Mouse (Mus musculus): ENCODE data around the gene Dab2ip.

Dab2ip gene

GRCm38 (mm10) chr2:35677855-35678254, 119.8 kb downstream of the Dab2ip start:
- DNase-seq (ENCODE audit: low read depth, low spot score) = no peak
- H3K36me3 ChIP-seq (ENCODE audit: control insufficient read depth, insufficient read depth, low read length, poor library complexity, severe bottlenecking) = no peaks in the 10 kb centered on the region
- no peaks in the 10 kb centered on the region for H3K27me3 ChIP-seq (ENCODE audit: control insufficient read depth, insufficient read depth, low read length, poor library complexity, severe bottlenecking)

DNA sequence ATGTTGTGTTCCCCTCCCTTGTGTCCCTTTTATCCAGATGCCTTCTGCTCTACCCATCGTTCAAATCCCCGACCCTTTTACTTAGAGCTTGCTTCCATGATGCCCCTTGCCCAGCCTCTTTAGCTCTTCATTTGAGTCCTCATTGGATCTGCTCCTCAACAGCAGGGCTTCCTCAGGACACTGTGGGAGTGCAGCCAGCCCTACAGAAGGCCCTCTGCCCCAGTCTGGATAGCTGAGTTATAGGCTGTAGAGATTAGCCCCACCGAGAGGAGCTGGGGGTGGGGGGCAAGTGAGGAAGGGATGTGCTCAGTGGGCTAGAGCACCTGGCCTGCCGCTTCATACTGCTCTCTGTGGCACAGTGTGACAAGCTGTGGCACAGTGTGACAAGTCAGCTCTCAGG, 120.4 kb downstream of the Dab2ip start:
- Histone ChIP-seq H3K27me3 (ENCODE audit: control insufficient read depth, insufficient read depth, low read length, poor library complexity, severe bottlenecking) (no peaks in the 10 kb centered on the region), H3K36me3 (ENCODE audit: control insufficient read depth, insufficient read depth, low read length, poor library complexity, severe bottlenecking) (no peaks in the 10 kb centered on the region)
- DNase-seq (ENCODE audit: low read depth, low spot score) = no peak

- peak; percentile 59 for DNase-seq (ENCODE audit: low read depth, low spot score)
- Histone ChIP-seq H3K27me3 (ENCODE audit: control insufficient read depth, insufficient read depth, low read length, poor library complexity, severe bottlenecking) (no peaks in the 10 kb centered on the region), H3K36me3 (ENCODE audit: control insufficient read depth, insufficient read depth, low read length, poor library complexity, severe bottlenecking) (no peaks in the 10 kb centered on the region)
Measured at GRCm38 (mm10) chr2:35679812-35680672, 122.0 kb downstream of the Dab2ip start.

DNA sequence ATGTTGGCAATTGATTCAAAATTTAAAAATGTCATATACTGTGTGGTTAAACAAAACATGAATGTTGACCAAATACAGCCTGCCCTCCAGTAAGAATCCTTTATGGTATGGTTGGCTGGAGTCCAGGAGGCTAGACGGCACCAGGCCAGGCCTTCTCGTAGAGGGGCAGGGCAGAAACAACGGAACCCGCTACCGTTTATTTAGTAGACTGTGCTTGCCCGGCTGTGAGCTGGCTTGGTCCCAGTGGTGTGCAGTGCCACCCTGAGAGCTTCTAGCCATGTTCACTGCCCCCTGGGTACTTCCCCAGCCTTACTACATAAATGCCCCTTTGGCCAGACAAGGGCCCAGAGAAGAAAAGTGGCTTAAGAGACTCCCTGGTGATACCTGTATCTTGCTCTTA, 122.8 kb downstream of the Dab2ip start:
- DNase-seq (ENCODE audit: low read depth, low spot score) = peak; percentile 24

GRCm38 (mm10) chr2:35684005-35684404, 125.9 kb downstream of the Dab2ip start:
- no peaks in the 10 kb centered on the region for H3K27me3 ChIP-seq (ENCODE audit: control insufficient read depth, insufficient read depth, low read length, poor library complexity, severe bottlenecking)
- DNase-seq (ENCODE audit: low read depth, low spot score) = no peak
- H3K36me3 ChIP-seq (ENCODE audit: control insufficient read depth, insufficient read depth, low read length, poor library complexity, severe bottlenecking) = no peaks in the 10 kb centered on the region

More for the DNA sequence above, 122.8 kb downstream of the Dab2ip start:
- Histone ChIP-seq H3K36me3 (ENCODE audit: control insufficient read depth, insufficient read depth, low read length, poor library complexity, severe bottlenecking) (no peaks in the 10 kb centered on the region), H3K27me3 (ENCODE audit: control insufficient read depth, insufficient read depth, low read length, poor library complexity, severe bottlenecking) (no peaks in the 10 kb centered on the region)

DNA sequence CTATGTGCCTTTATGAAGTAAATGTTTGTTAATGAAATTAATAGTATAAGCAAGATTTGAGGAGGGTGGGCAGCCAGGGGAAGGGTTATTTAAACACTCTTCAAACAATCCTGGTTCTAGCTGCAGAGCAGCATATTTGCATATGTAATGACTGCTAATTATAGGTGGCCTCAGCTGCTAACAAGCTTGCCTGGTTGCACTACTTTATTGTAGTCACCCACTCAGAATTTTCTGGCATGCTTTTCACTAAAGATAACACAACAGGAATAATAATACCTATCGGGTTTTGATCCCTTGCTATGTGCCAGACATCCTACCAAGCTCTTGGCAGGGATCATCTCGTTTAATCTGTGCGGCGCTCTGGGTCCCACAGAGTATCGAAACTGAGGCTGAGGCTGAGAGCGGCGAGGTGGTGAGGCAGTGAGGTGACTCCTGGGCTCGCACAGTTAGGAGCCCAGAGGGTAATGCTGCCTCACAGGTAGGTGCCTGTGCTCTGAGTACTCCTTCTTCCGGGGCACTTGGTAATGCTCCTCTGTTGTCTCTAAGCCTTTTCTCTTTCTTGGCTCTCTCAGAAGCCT, 126.8 kb downstream of the Dab2ip start:
- DNase-seq (ENCODE audit: low read depth, low spot score) = peak; percentile 20
- Histone ChIP-seq H3K27me3 (ENCODE audit: control insufficient read depth, insufficient read depth, low read length, poor library complexity, severe bottlenecking) (no peaks in the 10 kb centered on the region), H3K36me3 (ENCODE audit: control insufficient read depth, insufficient read depth, low read length, poor library complexity, severe bottlenecking) (no peaks in the 10 kb centered on the region)

DNA sequence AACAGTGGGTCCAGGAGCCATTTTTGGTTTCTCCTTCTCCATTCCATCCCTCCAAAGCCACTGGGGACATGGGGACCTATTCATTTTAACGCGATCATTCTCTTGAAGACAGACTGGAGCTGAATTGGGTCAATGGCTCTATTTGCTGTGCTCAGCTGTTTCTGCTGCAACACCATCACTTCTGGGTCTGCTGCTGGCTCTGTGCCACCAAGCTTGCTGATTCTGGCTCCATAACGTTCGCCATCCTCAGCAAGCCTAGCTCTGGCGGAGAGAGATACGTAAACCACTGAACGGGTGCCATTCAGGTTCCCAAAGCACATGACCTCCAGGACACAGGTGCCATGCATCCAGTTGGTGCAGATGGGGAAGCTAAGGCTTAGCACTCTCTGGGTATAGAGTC, 128.0 kb downstream of the Dab2ip start:
- Histone ChIP-seq H3K27me3 (ENCODE audit: control insufficient read depth, insufficient read depth, low read length, poor library complexity, severe bottlenecking) (no peaks in the 10 kb centered on the region), H3K36me3 (ENCODE audit: control insufficient read depth, insufficient read depth, low read length, poor library complexity, severe bottlenecking) (no peaks in the 10 kb centered on the region)
- no peak for DNase-seq (ENCODE audit: low read depth, low spot score)

- H3K27me3 ChIP-seq (ENCODE audit: control insufficient read depth, insufficient read depth, low read length, poor library complexity, severe bottlenecking) = no peaks in the 10 kb centered on the region
- no peaks in the 10 kb centered on the region for H3K36me3 ChIP-seq (ENCODE audit: control insufficient read depth, insufficient read depth, low read length, poor library complexity, severe bottlenecking)
- DNase-seq (ENCODE audit: low read depth, low spot score) = no peak
Measured at GRCm38 (mm10) chr2:35687557-35688070, 129.5 kb downstream of the Dab2ip start.

- Histone ChIP-seq H3K36me3 (ENCODE audit: control insufficient read depth, insufficient read depth, low read length, poor library complexity, severe bottlenecking) (no peaks in the 10 kb centered on the region), H3K27me3 (ENCODE audit: control insufficient read depth, insufficient read depth, low read length, poor library complexity, severe bottlenecking) (no peaks in the 10 kb centered on the region)
- no peak for DNase-seq (ENCODE audit: low read depth, low spot score)
Measured at GRCm38 (mm10) chr2:35688121-35688520, 130.1 kb downstream of the Dab2ip start.

DNA sequence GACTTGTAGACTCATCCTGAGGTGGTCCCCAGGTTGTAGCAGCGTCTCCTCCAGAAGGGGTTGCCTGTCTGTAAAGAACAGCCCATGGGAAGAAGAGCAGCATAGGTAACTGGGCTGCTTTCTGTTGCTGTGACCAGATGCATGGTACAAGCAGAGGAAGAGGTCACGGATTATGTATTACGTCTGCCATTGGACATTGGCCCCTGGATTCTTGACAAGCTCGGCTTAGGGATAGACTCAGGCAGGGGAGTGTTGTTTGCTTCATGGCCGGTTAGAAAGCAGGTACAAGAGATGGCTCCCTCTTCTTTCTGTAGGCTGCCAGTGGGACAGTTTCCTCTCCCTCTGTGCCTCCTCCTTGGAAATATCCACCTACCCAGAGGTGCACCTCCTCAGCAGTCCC, 130.5 kb downstream of the Dab2ip start:
- H3K27me3 ChIP-seq (ENCODE audit: control insufficient read depth, insufficient read depth, low read length, poor library complexity, severe bottlenecking) = no peaks in the 10 kb centered on the region
- no peak for DNase-seq (ENCODE audit: low read depth, low spot score)
- no peaks in the 10 kb centered on the region for H3K36me3 ChIP-seq (ENCODE audit: control insufficient read depth, insufficient read depth, low read length, poor library complexity, severe bottlenecking)

- H3K27me3 ChIP-seq (ENCODE audit: control insufficient read depth, insufficient read depth, low read length, poor library complexity, severe bottlenecking) = no peaks in the 10 kb centered on the region
- H3K36me3 ChIP-seq (ENCODE audit: control insufficient read depth, insufficient read depth, low read length, poor library complexity, severe bottlenecking) = no peaks in the 10 kb centered on the region
- DNase-seq (ENCODE audit: low read depth, low spot score) = no peak
Measured at GRCm38 (mm10) chr2:35689881-35690280, 131.8 kb downstream of the Dab2ip start.

DNA sequence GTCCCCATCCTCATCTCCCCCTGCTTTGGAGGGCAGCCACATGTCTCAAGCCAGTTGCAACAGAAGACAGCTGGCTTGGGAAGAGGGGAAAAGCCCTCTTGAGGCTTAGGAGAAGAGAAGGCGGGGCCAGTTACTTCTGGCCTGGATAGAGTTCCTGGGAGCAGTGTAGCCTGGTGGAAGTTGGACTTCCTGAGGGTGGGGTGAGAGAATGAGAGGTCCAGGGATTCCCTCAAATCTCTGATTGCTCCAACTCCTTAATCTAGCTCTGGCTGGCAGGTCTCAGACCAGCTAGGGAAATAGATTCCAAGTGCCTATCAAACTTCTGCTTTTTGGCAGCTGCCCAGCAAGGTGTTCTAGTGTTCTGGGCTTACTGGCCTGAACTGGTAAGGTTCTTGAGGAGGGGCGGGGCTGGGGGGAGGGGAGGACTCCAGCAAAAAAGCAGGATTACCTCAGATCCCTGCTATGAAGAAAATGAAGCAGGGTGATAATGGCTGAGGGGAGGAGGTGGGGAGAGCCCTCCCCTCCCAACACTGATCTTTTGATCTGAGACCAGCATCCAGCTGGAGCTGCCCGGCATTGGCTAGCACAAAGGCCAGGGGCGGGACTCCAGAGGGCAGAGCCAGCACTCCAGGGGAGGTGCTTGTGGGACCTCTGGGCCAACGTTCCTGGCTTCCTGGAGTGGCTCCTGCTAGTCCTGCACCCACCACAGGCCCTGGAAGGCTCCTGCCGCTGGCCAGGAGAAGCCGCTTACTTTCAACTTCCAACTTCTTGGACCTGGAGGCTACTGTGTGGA, 133.4 kb downstream of the Dab2ip start:
- no peaks in the 10 kb centered on the region for H3K27me3 ChIP-seq (ENCODE audit: control insufficient read depth, insufficient read depth, low read length, poor library complexity, severe bottlenecking)
- H3K36me3 ChIP-seq (ENCODE audit: control insufficient read depth, insufficient read depth, low read length, poor library complexity, severe bottlenecking) = no peaks in the 10 kb centered on the region
- DNase-seq (ENCODE audit: low read depth, low spot score) = no peak

DNA sequence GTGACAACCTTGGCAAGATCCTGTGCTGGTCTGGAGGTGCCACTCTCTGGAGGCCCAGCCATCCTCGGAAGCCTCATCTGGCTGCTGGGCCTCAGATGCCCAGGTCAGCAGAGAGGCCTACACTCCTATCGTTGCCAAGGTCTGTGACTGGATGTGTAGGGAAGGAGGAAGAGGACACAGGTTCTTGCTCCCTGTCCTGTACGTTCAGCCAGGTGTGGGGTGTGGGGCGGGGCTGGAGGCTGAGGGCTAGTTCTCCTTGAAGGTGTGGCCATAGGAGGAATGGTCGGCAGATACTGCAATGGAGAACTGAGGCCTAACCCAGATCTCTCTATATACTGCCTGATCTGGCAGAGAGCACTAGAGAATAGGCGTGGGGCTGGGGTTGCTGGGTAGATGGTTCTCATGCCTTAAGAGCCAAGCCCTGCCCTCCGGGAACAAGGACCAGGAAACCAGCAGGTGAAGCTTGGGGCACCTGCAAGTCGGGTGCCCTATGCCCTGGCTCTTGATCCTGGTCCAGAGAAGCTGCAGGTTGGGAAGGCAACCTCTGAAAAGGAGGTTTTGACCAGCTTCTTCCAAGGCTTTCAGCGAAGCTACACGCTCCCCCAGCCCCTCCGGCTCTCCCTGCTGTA, 134.3 kb downstream of the Dab2ip start:
- Histone ChIP-seq H3K36me3 (ENCODE audit: control insufficient read depth, insufficient read depth, low read length, poor library complexity, severe bottlenecking) (no peaks in the 10 kb centered on the region), H3K27me3 (ENCODE audit: control insufficient read depth, insufficient read depth, low read length, poor library complexity, severe bottlenecking) (no peaks in the 10 kb centered on the region)
- DNase-seq (ENCODE audit: low read depth, low spot score) = no peak

GRCm38 (mm10) chr2:35693037-35693436, 135.0 kb downstream of the Dab2ip start:
- no peak for DNase-seq (ENCODE audit: low read depth, low spot score)
- Histone ChIP-seq H3K27me3 (ENCODE audit: control insufficient read depth, insufficient read depth, low read length, poor library complexity, severe bottlenecking) (no peaks in the 10 kb centered on the region), H3K36me3 (ENCODE audit: control insufficient read depth, insufficient read depth, low read length, poor library complexity, severe bottlenecking) (no peaks in the 10 kb centered on the region)

All from splenic B cell, adult 2 months (primary cell).